Mouse (Mus musculus): Measurements from ENCODE around the gene Wipf3. TPM values are rescaled to one million over a fixed set of nuclear protein-coding genes. Genes with fewer than 3 reads are reported as not detected.

Wipf3 gene
- polyA plus RNA-seq, 1 experiment, result 0.20 TPM

DNA sequence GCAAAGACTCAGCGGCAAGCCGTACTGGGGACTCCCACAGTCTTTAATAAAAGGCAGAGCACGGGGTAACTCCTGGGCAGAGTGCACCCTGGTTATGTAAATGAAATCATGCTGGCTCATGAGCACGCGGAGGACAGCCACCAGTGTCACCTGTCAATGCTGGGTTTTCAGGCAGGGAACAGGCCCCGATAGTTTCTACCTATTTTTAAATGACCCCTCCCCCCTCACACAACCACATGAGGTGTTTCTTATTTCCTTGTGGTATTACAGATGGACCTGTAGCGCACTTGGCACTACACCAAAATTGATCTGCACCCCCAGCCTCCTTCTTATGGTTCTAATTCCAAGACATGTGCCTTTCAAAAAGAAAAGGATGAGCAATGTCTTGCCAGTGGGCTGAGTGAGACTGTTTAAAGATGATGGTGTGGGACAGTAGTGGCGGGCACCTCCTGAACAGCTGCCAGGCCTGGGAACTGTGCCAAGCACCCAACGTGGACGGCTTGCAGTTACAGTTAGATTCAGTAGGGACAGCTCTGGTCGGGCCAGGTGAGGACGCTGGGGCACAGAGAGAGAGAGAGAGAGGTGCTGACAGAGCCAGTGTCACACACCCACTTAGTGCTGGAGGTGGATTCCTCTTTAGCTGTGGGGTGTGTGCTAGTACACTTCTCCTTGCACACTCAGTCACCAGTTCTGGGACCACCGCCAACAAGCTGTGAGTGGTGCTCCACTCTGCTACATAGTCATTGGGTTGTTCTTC, 31.7 kb downstream of the Wipf3 start:
- no peaks in the 10 kb centered on the region for H3K27me3 ChIP-seq (ENCODE audit: control insufficient read depth, insufficient read depth, low read length)
- WGBS, result 58% methylated on average over 13 of the region's 13 CpGs

DNA sequence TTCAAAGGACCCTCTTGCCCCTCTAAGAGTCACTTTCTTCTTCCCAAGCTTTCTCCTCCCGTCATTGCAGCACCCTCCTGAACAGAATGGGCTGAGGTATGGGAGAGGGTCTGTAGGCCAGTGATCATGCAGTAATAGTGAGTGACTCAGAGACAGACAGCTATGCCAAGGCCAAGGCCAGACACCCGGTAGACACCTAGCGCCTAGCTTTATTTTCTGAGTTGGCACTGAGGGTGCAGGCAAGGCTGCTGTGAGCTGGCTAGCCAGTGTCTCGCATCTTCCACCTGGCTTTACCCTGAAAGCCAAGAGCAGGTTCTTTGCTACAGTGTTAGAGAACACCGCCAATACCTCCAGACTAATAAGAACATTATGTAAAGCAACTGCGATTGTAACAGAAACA, 33.4 kb downstream of the Wipf3 start:
- Histone ChIP-seq H3K4me1 (ENCODE audit: control insufficient read depth, insufficient read depth, insufficient read length) (no peaks in the 10 kb centered on the region), H3K36me3 (ENCODE audit: control insufficient read depth, insufficient read depth, low read length) (no peaks in the 10 kb centered on the region), H3K27ac (ENCODE audit: insufficient read depth, low read length) (no peak overlapping the region), H3K27me3 (ENCODE audit: control insufficient read depth, insufficient read depth, low read length) (no peaks in the 10 kb centered on the region), H3K4me3 (ENCODE audit: extremely low read depth, insufficient read depth, insufficient read length) (no peak overlapping the region)
- TF ChIP-seq CTCF (IDR thresholded peaks at IDR 0.05; ENCODE audit: extremely low read depth, insufficient read depth, insufficient read length, insufficient replicate concordance) (no peak), POLR2A (IDR thresholded peaks at IDR 0.05; ENCODE audit: low read depth, low read length) (no peak)
- 94% methylated on average over 6 of the region's 6 CpGs for WGBS
- no peak for DNase-seq (ENCODE audit: low read depth in 1 of 2, low spot score in 2 of 2)

More for the DNA sequence above, 31.7 kb downstream of the Wipf3 start:
- H3K27ac ChIP-seq (ENCODE audit: insufficient read depth, low read length), result no peak overlapping the region
- TF ChIP-seq POLR2A (IDR thresholded peaks at IDR 0.05; ENCODE audit: low read depth, low read length) (no peak), CTCF (IDR thresholded peaks at IDR 0.05; ENCODE audit: extremely low read depth, insufficient read depth, insufficient read length, insufficient replicate concordance) (no peak)
- no peak overlapping the region for H3K4me3 ChIP-seq (ENCODE audit: extremely low read depth, insufficient read depth, insufficient read length)
- no peaks in the 10 kb centered on the region for H3K36me3 ChIP-seq (ENCODE audit: control insufficient read depth, insufficient read depth, low read length)
- H3K4me1 ChIP-seq (ENCODE audit: control insufficient read depth, insufficient read depth, insufficient read length), result no peaks in the 10 kb centered on the region
- no peak for DNase-seq (ENCODE audit: low read depth in 1 of 2, low spot score in 2 of 2)

DNA sequence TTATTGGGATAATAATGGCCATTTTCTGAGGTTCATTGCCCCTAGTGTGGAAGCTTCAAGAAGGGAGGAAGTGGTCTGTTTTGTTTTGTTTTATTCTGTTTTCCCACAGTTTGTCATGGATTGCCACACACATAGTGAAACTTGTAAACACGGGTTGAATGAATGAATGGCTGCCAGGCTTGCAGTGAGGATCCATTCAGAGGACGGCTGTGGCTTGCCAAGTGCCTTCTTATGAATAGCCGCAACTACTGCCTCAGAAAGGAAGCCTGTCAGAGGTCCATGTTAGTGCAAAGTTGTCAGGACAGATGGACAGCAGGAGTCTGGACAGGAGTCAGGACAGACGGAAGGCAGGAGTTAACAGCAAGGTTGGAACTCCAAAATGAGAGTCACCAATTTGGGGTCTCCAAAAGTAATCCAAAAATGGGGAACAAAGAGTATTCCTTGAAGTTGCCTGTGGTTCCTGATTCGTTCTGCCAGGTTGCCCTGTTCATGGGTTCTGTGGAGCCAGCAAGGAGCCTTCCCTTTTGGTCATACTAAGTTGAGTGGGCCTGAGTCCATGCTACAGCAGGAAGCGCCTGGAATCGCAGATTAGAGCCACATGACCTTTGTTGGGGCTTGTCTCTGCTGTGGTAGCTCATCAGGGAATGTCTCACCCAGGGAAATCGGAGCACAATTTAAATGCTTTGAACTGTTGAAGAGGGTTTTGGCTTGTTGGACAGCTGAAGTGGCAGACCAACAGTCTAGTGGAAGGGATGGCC, 34.5 kb downstream of the Wipf3 start:
- Histone ChIP-seq H3K27me3 (ENCODE audit: control insufficient read depth, insufficient read depth, low read length) (no peaks in the 10 kb centered on the region), H3K4me1 (ENCODE audit: control insufficient read depth, insufficient read depth, insufficient read length) (no peaks in the 10 kb centered on the region), H3K36me3 (ENCODE audit: control insufficient read depth, insufficient read depth, low read length) (no peaks in the 10 kb centered on the region), H3K27ac (ENCODE audit: insufficient read depth, low read length) (no peak overlapping the region), H3K4me3 (ENCODE audit: extremely low read depth, insufficient read depth, insufficient read length) (no peak overlapping the region)
- TF ChIP-seq CTCF (IDR thresholded peaks at IDR 0.05; ENCODE audit: extremely low read depth, insufficient read depth, insufficient read length, insufficient replicate concordance) (no peak), POLR2A (IDR thresholded peaks at IDR 0.05; ENCODE audit: low read depth, low read length) (no peak)
- DNase-seq (ENCODE audit: low read depth in 1 of 2, low spot score in 2 of 2), result no peak
- 67% methylated on average over 8 of the region's 8 CpGs for whole genome bisulfite sequencing

DNA sequence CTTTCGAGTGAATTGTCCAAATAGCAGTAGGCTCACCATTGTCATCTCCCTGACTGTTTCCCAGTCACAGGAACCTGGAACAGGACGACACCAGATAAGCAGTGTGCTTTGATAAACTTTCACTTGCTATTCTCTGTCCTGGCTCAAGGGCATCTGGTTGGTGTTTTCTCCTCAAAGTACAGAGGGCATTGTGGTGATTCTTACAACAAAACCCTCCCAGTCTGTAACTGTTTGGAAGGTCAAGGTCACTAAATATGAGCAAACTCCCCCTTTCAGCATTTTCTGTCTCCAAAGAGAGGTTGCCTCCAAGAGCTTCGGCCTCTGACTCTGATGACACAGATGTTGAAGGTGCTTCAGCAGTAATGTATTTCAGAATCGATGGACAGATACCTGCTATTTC, 35.5 kb downstream of the Wipf3 start:
- Histone ChIP-seq H3K4me3 (ENCODE audit: extremely low read depth, insufficient read depth, insufficient read length) (no peak overlapping the region), H3K36me3 (ENCODE audit: control insufficient read depth, insufficient read depth, low read length) (no peaks in the 10 kb centered on the region), H3K27me3 (ENCODE audit: control insufficient read depth, insufficient read depth, low read length) (no peaks in the 10 kb centered on the region), H3K27ac (ENCODE audit: insufficient read depth, low read length) (no peak overlapping the region), H3K4me1 (ENCODE audit: control insufficient read depth, insufficient read depth, insufficient read length) (no peaks in the 10 kb centered on the region)
- no peak for TF ChIP-seq CTCF (IDR thresholded peaks at IDR 0.05; ENCODE audit: extremely low read depth, insufficient read depth, insufficient read length, insufficient replicate concordance)
- TF ChIP-seq POLR2A (IDR thresholded peaks at IDR 0.05; ENCODE audit: low read depth, low read length), result no peak
- no peak for DNase-seq (ENCODE audit: low read depth in 1 of 2, low spot score in 2 of 2)
- 81% methylated on average over 4 of the region's 4 CpGs for WGBS

DNA sequence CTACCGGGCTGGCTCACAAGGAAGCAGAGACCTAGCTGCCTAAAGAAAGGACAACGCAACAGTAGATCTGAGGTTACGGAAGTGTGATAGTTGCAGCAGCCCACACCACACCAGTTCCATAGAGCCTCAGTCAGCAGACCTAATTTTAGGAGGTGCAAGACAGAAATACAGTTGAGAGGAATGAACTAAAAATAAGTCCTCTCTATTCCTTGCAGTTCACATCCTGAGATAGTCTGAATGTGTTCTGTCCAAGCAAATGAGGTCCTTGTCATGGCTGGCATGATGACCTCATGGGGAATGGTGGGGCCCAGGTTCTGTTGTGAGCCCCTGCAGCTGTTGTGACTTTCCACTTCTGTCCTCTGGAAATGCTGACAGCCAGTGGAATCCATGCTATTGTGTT, 38.0 kb downstream of the Wipf3 start:
- Histone ChIP-seq H3K27ac (ENCODE audit: insufficient read depth, low read length) (no peak overlapping the region), H3K4me3 (ENCODE audit: extremely low read depth, insufficient read depth, insufficient read length) (no peak overlapping the region), H3K36me3 (ENCODE audit: control insufficient read depth, insufficient read depth, low read length) (no peaks in the 10 kb centered on the region), H3K4me1 (ENCODE audit: control insufficient read depth, insufficient read depth, insufficient read length) (no peaks in the 10 kb centered on the region), H3K27me3 (ENCODE audit: control insufficient read depth, insufficient read depth, low read length) (no peaks in the 10 kb centered on the region)
- DNase-seq (ENCODE audit: low read depth in 1 of 2, low spot score in 2 of 2), result no peak
- WGBS, result 78% methylated on average over 3 of the region's 3 CpGs
- TF ChIP-seq CTCF (IDR thresholded peaks at IDR 0.05; ENCODE audit: extremely low read depth, insufficient read depth, insufficient read length, insufficient replicate concordance) (no peak), POLR2A (IDR thresholded peaks at IDR 0.05; ENCODE audit: low read depth, low read length) (no peak)

DNA sequence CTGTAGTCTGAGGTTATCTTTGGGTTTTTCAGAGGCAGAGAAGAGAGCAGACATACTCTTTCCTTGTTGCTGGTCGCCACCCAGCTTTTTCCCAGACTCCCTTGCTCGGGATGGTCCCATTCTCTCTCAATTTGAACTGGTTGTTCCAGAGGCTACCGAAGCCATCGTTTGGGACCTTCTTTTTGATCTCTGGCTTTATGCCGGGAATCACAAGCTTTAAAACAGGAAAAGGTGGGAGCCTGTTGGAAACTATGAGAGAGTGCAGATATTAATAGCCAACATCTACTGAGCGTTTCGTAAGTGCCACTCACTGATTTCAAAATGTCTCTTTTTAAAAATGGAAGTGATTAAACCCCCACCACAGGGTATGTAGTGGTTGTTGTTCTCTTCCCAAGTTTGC, 42.5 kb downstream of the Wipf3 start:
- 79% methylated on average over 7 of the region's 7 CpGs for WGBS
- H3K4me3 ChIP-seq (ENCODE audit: extremely low read depth, insufficient read depth, insufficient read length), result no peak overlapping the region
- TF ChIP-seq POLR2A (IDR thresholded peaks at IDR 0.05; ENCODE audit: low read depth, low read length) (no peak), CTCF (IDR thresholded peaks at IDR 0.05; ENCODE audit: extremely low read depth, insufficient read depth, insufficient read length, insufficient replicate concordance) (no peak)

More for the DNA sequence above, 42.5 kb downstream of the Wipf3 start:
- no peak for DNase-seq (ENCODE audit: low read depth in 1 of 2, low spot score in 2 of 2)
- H3K36me3 ChIP-seq (ENCODE audit: control insufficient read depth, insufficient read depth, low read length), result no peaks in the 10 kb centered on the region
- no peaks in the 10 kb centered on the region for H3K4me1 ChIP-seq (ENCODE audit: control insufficient read depth, insufficient read depth, insufficient read length)
- H3K27ac ChIP-seq (ENCODE audit: insufficient read depth, low read length), result no peak overlapping the region
- no peaks in the 10 kb centered on the region for H3K27me3 ChIP-seq (ENCODE audit: control insufficient read depth, insufficient read depth, low read length)

Measured in spleen, adult 2 months (tissue).